Mouse (Mus musculus): ENCODE measurements around the gene Cysrt1. TPM values are rescaled to one million over a fixed set of nuclear protein-coding genes. Genes with fewer than 3 reads are reported as not detected.

Cysrt1 gene
- polyA plus RNA-seq, 1 experiment from 2014 or later: not detected

GRCm38 (mm10) chr2:25234551-25235220, 7.6 kb downstream of the Cysrt1 start:
- no peak overlapping the region for H3K27ac ChIP-seq (ENCODE audit: low read depth, low read length)
- H3K9me3 ChIP-seq (ENCODE audit: control insufficient read depth, low read length): no peaks in the 10 kb centered on the region
- DNase-seq (ENCODE audit: low spot score): no peak
- no peaks in the 10 kb centered on the region for H3K36me3 ChIP-seq (ENCODE audit: control insufficient read depth, insufficient read depth, low read length)
- no peak overlapping the region for H3K4me2 ChIP-seq (ENCODE audit: low read depth, low read length, severe bottlenecking)
- ATAC-seq (replicated peaks; ENCODE audit: low FRiP score): no peak
- no peaks in the 10 kb centered on the region for H3K27me3 ChIP-seq (ENCODE audit: control insufficient read depth, insufficient read depth, low read length)
- H3K4me1 ChIP-seq (replicated peaks; ENCODE audit: control insufficient read depth, insufficient read depth, low read length): no peaks in the 10 kb centered on the region
- H3K4me3 ChIP-seq (ENCODE audit: low read depth, low read length): no peak overlapping the region
- no peak overlapping the region for H3K9ac ChIP-seq (ENCODE audit: low read length)
- WGBS: 83% methylated on average over 5 of the region's 5 CpGs

DNA sequence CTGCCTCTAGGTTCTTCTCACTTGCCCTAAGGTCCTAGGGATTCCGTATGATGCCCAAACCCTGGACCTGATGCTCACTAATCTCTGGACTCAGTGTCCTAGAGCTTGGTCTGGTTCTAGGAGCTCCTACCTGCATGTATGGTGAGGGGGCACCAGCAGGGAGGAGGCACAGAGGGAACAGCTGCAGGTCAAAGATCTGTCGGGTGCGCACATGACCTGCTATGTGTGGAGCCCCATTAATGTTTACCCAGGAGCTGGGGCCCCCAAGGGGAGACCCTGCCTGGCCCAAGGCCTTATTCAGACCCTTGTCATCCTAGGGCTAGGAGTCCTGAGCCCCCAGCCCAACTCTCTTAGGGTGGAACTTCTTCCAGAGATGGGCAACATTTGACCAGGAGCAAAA, 8.2 kb downstream of the Cysrt1 start, which contains the start of gene Slc34a3:
TSS of gene Slc34a3 (minus strand) at position 315 of the 400 bp plus-strand sequence.
- Histone ChIP-seq H3K27me3 (ENCODE audit: control insufficient read depth, insufficient read depth, low read length) (no peaks in the 10 kb centered on the region), H3K27ac (ENCODE audit: low read depth, low read length) (no peak within 1 kb of the TSS), H3K36me3 (ENCODE audit: control insufficient read depth, insufficient read depth, low read length) (no peaks in the 10 kb centered on the region), H3K4me2 (ENCODE audit: low read depth, low read length, severe bottlenecking) (no peak within 1 kb of the TSS), H3K9me3 (ENCODE audit: control insufficient read depth, low read length) (no peaks in the 10 kb centered on the region), H3K4me1 (replicated peaks; ENCODE audit: control insufficient read depth, insufficient read depth, low read length) (no peaks in the 10 kb centered on the region), H3K4me3 (ENCODE audit: low read depth, low read length) (no peak within 1 kb of the TSS), H3K9ac (ENCODE audit: low read length) (no peak within 1 kb of the TSS)
- WGBS: 89% methylated on average over 3 of the region's 3 CpGs
- ATAC-seq (replicated peaks; ENCODE audit: low FRiP score) (no peak), DNase-seq (ENCODE audit: low spot score) (no peak)

- DNase-seq (ENCODE audit: low spot score) (no peak), ATAC-seq (replicated peaks; ENCODE audit: low FRiP score) (no peak)
- H3K27ac ChIP-seq (ENCODE audit: low read depth, low read length): no peak overlapping the region
- H3K4me3 ChIP-seq (ENCODE audit: low read depth, low read length): no peak overlapping the region
- H3K27me3 ChIP-seq (ENCODE audit: control insufficient read depth, insufficient read depth, low read length): no peaks in the 10 kb centered on the region
- no peak overlapping the region for H3K9ac ChIP-seq (ENCODE audit: low read length)
- no peak overlapping the region for H3K4me2 ChIP-seq (ENCODE audit: low read depth, low read length, severe bottlenecking)
- H3K4me1 ChIP-seq (replicated peaks; ENCODE audit: control insufficient read depth, insufficient read depth, low read length): no peaks in the 10 kb centered on the region
- no peaks in the 10 kb centered on the region for H3K9me3 ChIP-seq (ENCODE audit: control insufficient read depth, low read length)
- WGBS: 81% methylated on average over 4 of the region's 4 CpGs
- H3K36me3 ChIP-seq (ENCODE audit: control insufficient read depth, insufficient read depth, low read length): no peaks in the 10 kb centered on the region
These were observed 8.8 kb downstream of the Cysrt1 start for GRCm38 (mm10) chr2:25233421-25233820.

GRCm38 (mm10) chr2:25231038-25231437, 11.2 kb downstream of the Cysrt1 start:
- DNase-seq (ENCODE audit: low spot score) (no peak), ATAC-seq (replicated peaks; ENCODE audit: low FRiP score) (no peak)
- H3K9ac ChIP-seq (ENCODE audit: low read length): no peak overlapping the region
- no peaks in the 10 kb centered on the region for H3K9me3 ChIP-seq (ENCODE audit: control insufficient read depth, low read length)
- no peaks in the 10 kb centered on the region for H3K36me3 ChIP-seq (ENCODE audit: control insufficient read depth, insufficient read depth, low read length)
- H3K4me3 ChIP-seq (ENCODE audit: low read depth, low read length): no peak overlapping the region
- H3K4me1 ChIP-seq (replicated peaks; ENCODE audit: control insufficient read depth, insufficient read depth, low read length): no peaks in the 10 kb centered on the region
- 56% methylated on average over 12 of the region's 12 CpGs for WGBS
- H3K27ac ChIP-seq (ENCODE audit: low read depth, low read length): no peak overlapping the region
- no peaks in the 10 kb centered on the region for H3K27me3 ChIP-seq (ENCODE audit: control insufficient read depth, insufficient read depth, low read length)
- no peak overlapping the region for H3K4me2 ChIP-seq (ENCODE audit: low read depth, low read length, severe bottlenecking)

DNA sequence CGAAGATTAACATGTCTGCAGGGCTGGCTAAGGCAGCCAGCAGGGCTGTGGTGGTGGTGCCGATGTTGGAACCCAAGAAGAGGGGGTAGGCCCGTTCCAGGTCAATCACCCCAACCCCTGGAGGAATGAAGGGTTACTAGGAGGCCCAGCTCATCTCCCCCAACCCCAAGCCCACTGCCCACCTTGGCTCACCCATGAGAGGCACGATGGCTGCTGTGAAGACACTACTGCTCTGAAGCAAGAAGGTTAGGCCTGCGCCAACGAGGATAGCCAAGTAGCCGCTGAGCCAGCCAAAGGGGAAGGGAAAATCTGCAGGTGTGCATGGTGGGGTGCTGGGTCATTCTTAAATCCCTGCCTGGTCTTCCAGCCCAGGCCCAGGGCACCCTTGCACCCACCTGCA, 11.7 kb downstream of the Cysrt1 start:
- H3K27me3 ChIP-seq (ENCODE audit: control insufficient read depth, insufficient read depth, low read length): no peaks in the 10 kb centered on the region
- WGBS: 86% methylated on average over 7 of the region's 7 CpGs
- H3K27ac ChIP-seq (ENCODE audit: low read depth, low read length): no peak overlapping the region
- H3K36me3 ChIP-seq (ENCODE audit: control insufficient read depth, insufficient read depth, low read length): no peaks in the 10 kb centered on the region
- no peak overlapping the region for H3K4me3 ChIP-seq (ENCODE audit: low read depth, low read length)
- H3K9me3 ChIP-seq (ENCODE audit: control insufficient read depth, low read length): no peaks in the 10 kb centered on the region
- H3K4me1 ChIP-seq (replicated peaks; ENCODE audit: control insufficient read depth, insufficient read depth, low read length): no peaks in the 10 kb centered on the region
- no peak for DNase-seq (ENCODE audit: low spot score)
- no peak for ATAC-seq (replicated peaks; ENCODE audit: low FRiP score)
- no peak overlapping the region for H3K4me2 ChIP-seq (ENCODE audit: low read depth, low read length, severe bottlenecking)
- H3K9ac ChIP-seq (ENCODE audit: low read length): no peak overlapping the region

GRCm38 (mm10) chr2:25229582-25229981, 12.7 kb downstream of the Cysrt1 start:
- 83% methylated on average over 5 of the region's 5 CpGs for WGBS
- Histone ChIP-seq H3K4me3 (ENCODE audit: low read depth, low read length) (no peak overlapping the region), H3K27me3 (ENCODE audit: control insufficient read depth, insufficient read depth, low read length) (no peaks in the 10 kb centered on the region), H3K9ac (ENCODE audit: low read length) (no peak overlapping the region), H3K27ac (ENCODE audit: low read depth, low read length) (no peak overlapping the region), H3K4me2 (ENCODE audit: low read depth, low read length, severe bottlenecking) (no peak overlapping the region), H3K36me3 (ENCODE audit: control insufficient read depth, insufficient read depth, low read length) (no peaks in the 10 kb centered on the region), H3K9me3 (ENCODE audit: control insufficient read depth, low read length) (no peaks in the 10 kb centered on the region), H3K4me1 (replicated peaks; ENCODE audit: control insufficient read depth, insufficient read depth, low read length) (no peaks in the 10 kb centered on the region)
- no peak for ATAC-seq (replicated peaks; ENCODE audit: low FRiP score)
- DNase-seq (ENCODE audit: low spot score): no peak

- ATAC-seq (replicated peaks; ENCODE audit: low FRiP score): no peak
- Histone ChIP-seq H3K4me3 (ENCODE audit: low read depth, low read length) (no peak overlapping the region), H3K36me3 (ENCODE audit: control insufficient read depth, insufficient read depth, low read length) (no peaks in the 10 kb centered on the region), H3K27me3 (ENCODE audit: control insufficient read depth, insufficient read depth, low read length) (no peaks in the 10 kb centered on the region), H3K4me1 (replicated peaks; ENCODE audit: control insufficient read depth, insufficient read depth, low read length) (no peaks in the 10 kb centered on the region), H3K4me2 (ENCODE audit: low read depth, low read length, severe bottlenecking) (no peak overlapping the region), H3K9me3 (ENCODE audit: control insufficient read depth, low read length) (no peaks in the 10 kb centered on the region), H3K9ac (ENCODE audit: low read length) (0 out of 2 replicates have a peak overlapping the region, but pooled peaks have one; percentile 9), H3K27ac (ENCODE audit: low read depth, low read length) (no peak overlapping the region)
- WGBS: 65% methylated on average over 6 of the region's 6 CpGs
- no peak for DNase-seq (ENCODE audit: low spot score)
These were observed 13.2 kb downstream of the Cysrt1 start for GRCm38 (mm10) chr2:25228995-25229530.

DNA sequence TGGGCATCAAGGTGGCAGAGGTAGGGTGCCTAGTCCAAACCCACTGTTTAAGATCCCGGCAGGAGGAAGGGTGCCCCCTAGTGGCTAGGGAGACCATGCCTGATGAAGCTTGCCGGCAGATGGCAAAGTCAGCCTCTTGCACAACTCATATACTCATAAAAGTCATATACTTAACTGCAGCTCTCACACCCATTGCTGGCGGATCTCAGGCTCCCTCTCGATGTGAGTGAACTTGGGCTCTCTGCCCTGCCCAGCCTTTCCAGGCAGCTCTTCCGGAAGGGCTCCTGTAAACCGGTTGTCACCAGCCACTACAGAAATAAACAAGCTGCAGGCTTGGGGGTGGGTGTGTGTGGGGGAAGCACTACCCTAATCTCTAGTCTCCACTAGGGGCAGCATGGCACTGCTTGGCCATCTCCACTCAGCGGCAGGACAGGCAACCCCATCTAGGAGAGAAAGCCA, 13.8 kb downstream of the Cysrt1 start:
- DNase-seq (ENCODE audit: low spot score) (peak; percentile 88), ATAC-seq (replicated peaks; ENCODE audit: low FRiP score) (no peak; the same call in 1 of the 2 replicates)
- Histone ChIP-seq H3K9me3 (ENCODE audit: control insufficient read depth, low read length) (no peaks in the 10 kb centered on the region), H3K36me3 (ENCODE audit: control insufficient read depth, insufficient read depth, low read length) (no peaks in the 10 kb centered on the region), H3K9ac (ENCODE audit: low read length) (no peak overlapping the region), H3K4me3 (ENCODE audit: low read depth, low read length) (no peak overlapping the region), H3K27ac (ENCODE audit: low read depth, low read length) (no peak overlapping the region), H3K27me3 (ENCODE audit: control insufficient read depth, insufficient read depth, low read length) (no peaks in the 10 kb centered on the region), H3K4me1 (replicated peaks; ENCODE audit: control insufficient read depth, insufficient read depth, low read length) (peaks cover 3% of the 10 kb centered on the region; the same call in 1 of the 2 replicates), H3K4me2 (ENCODE audit: low read depth, low read length, severe bottlenecking) (peak overlapping the region; percentile 40; the same call in 1 of the 2 replicates)
- WGBS: 0% methylated on average over 7 of the region's 7 CpGs

DNA sequence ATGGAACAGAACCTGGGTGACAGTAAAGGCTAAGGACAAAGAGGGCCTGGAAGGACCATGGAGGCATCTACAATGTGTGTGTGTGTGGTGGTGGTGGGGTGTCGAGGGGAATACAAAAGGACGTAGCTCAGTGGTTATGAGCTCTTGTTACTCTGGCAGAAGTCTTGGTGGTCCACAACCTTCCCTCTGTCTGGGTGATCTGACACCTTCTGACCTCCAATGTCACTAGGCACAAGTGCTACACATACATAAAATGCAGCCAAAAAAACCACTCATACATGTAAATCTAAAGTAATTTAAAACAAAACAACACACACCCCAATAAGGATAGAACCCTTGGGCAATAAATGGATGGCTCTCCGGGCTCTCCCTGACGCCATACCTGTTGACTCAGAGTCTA, 14.8 kb downstream of the Cysrt1 start:
- ATAC-seq (replicated peaks; ENCODE audit: low FRiP score): no peak

More for the DNA sequence above, 14.8 kb downstream of the Cysrt1 start:
- peaks cover 5% of the 10 kb centered on the region; the same call in 1 of the 2 replicates for H3K4me1 ChIP-seq (replicated peaks; ENCODE audit: control insufficient read depth, insufficient read depth, low read length)
- no peak overlapping the region for H3K27ac ChIP-seq (ENCODE audit: low read depth, low read length)
- no peaks in the 10 kb centered on the region for H3K27me3 ChIP-seq (ENCODE audit: control insufficient read depth, insufficient read depth, low read length)
- 94% methylated on average over 4 of the region's 4 CpGs for WGBS
- H3K9ac ChIP-seq (ENCODE audit: low read length): no peak overlapping the region
- H3K4me2 ChIP-seq (ENCODE audit: low read depth, low read length, severe bottlenecking): no peak overlapping the region
- no peak overlapping the region for H3K4me3 ChIP-seq (ENCODE audit: low read depth, low read length)
- no peak for DNase-seq (ENCODE audit: low spot score)
- H3K9me3 ChIP-seq (ENCODE audit: control insufficient read depth, low read length): no peaks in the 10 kb centered on the region
- H3K36me3 ChIP-seq (ENCODE audit: control insufficient read depth, insufficient read depth, low read length): no peaks in the 10 kb centered on the region

Data from forebrain, embryonic 11.5 days (tissue).